Mouse (Mus musculus) CH12.LX (cell line): ENCODE data around the gene Gm39566.

ENCODE experiments used
- CTCF ChIP-seq, 2 experiments: IDR thresholded peaks in 1 of 2; conservative IDR thresholded peaks in 1 of 2; 2 replicates each; pipeline ENCODE4 v1.5.1; 2011 to 2012; ENCODE audit warnings: low read depth in 2 of 2, low read length in 2 of 2, improper control_type of control experiment in 1 of 2, inconsistent platforms in 1 of 2, mild to moderate bottlenecking in 1 of 2, moderate library complexity in 1 of 2
- ETS1 ChIP-seq: conservative IDR thresholded peaks from 2 replicates; pipeline ENCODE4 v1.6.1; 2012; ENCODE audit warnings: low read depth, mild to moderate bottlenecking, inconsistent platforms, low read length, improper control_type of control experiment, moderate library complexity
- SIN3A ChIP-seq: IDR thresholded peaks from 2 replicates; pipeline ENCODE4 v1.6.1; 2012; ENCODE audit warnings: low read length, improper control_type of control experiment, inconsistent platforms
- ZKSCAN1 ChIP-seq: IDR thresholded peaks from 2 replicates; pipeline ENCODE4 v1.6.1; 2012; ENCODE audit warnings: low read depth, inconsistent platforms, low read length, improper control_type of control experiment, borderline replicate concordance
- ZMIZ1 ChIP-seq: IDR thresholded peaks from 2 replicates; pipeline ENCODE4 v1.6.1; 2012; ENCODE audit warnings: low read depth, mild to moderate bottlenecking, inconsistent platforms, low read length, improper control_type of control experiment

- TF ChIP-seq ZMIZ1 (no peak), ZKSCAN1 (no peak), SIN3A (no peak), CTCF (conservative IDR thresholded peaks at IDR 0.05 in 1 of 2, IDR thresholded peaks at IDR 0.05 in 1 of 2; ENCODE audit: low read depth in 2 of 2, low read length in 2 of 2) (no peak), ETS1 (no peak)
These were observed 7.5 kb downstream of the Gm39566 start for GRCm38 (mm10) chr11:69807641-69808040.
